ENCODE assay signal across 10 mouse cellular contexts in the genomic region with DNA sequence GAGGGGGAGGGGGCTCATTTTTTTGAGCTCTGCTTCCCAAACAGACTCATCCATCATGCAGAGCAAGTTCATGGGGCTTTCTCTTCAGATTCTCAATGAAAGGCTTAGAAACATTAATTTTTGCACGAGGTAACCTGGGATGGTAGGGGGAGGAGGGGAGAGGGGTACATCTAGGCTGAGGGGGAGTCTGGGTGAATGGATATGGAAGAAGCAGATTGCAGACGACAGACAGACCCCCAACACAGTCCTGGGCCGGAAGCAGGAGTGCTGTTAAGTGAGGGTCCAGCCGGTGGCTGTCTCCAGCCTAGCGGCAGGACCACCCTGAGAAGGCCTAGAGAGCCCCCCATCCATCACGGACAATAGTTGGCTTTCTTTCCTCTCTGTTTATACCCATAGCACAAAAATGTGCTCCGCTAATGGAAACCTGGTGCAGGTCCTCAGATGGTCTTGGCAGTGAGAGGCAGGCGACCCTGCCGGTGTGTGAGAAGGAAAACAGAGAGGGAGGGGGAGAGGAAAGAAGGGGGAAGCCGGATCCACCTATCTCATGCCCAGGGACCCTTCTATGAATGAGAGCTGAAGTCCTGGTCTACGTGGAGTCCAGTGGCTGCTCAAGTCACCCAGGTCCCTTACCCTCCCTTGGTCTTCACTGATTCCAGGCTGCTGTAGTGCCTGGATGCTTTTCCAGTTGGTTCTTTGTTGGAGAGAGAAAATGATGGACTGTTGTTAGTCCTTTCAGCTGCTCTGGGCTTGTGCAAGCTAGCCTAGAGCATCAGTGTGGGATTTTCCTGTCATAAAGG.
DNase-seq lines count a peak whose midpoint lies in the region; ATAC-seq and TF ChIP-seq lines count a peak whose summit lies in the region.
"Had no signal": no experiment of that assay in that cellular context is flagged by ENCODE, and none has a peak within 500 bp of the region (broad histone marks: within the 10 kb centered on the region; RNA-seq: fewer than 3 reads in every experiment).

No protein-coding gene starts in this region.

- TF ChIP-seq EP300 in liver, postnatal 0 days (IDR thresholded peaks at IDR 0.05; ENCODE audit: low read depth): no peak

- no peaks in the 10 kb centered on the region for H3K27me3 ChIP-seq in liver, embryonic 11.5 days (replicated peaks; ENCODE audit: control insufficient read depth, insufficient read depth, low read length)
- no peaks in the 10 kb centered on the region for H3K27me3 ChIP-seq in liver, postnatal 0 days (ENCODE audit: insufficient read depth, low read length)
- H3K27me3 ChIP-seq in embryonic facial prominence, embryonic 13.5 days: no peaks in the 10 kb centered on the region
- H3K27me3 ChIP-seq in intestine, embryonic 14.5 days (replicated peaks; ENCODE audit: control insufficient read depth, insufficient read depth, low read length): no peaks in the 10 kb centered on the region
- H3K27me3 ChIP-seq in neural tube, embryonic 11.5 days (ENCODE audit: control insufficient read depth, insufficient read depth, low read length): no peaks in the 10 kb centered on the region

- H3K4me2 ChIP-seq in liver, embryonic 11.5 days: no peak overlapping the region
- no peak overlapping the region for H3K4me2 ChIP-seq in liver, postnatal 0 days (ENCODE audit: low read depth, low read length)
- peak overlapping the region; percentile 52 for H3K4me2 ChIP-seq in embryonic facial prominence, embryonic 13.5 days
- peak overlapping the region; percentile 41 for H3K4me2 ChIP-seq in intestine, embryonic 14.5 days (ENCODE audit: low read length)
- peak overlapping the region; percentile 35 for H3K4me2 ChIP-seq in neural tube, embryonic 11.5 days (ENCODE audit: low read depth)
- H3K4me2 ChIP-seq: liver, embryonic 12.5 days had no signal

- H3K27ac ChIP-seq in liver, embryonic 11.5 days (ENCODE audit: low read depth, low read length): peak overlapping the region; percentile 1; the same call in 1 of the 2 replicates
- no peak overlapping the region for H3K27ac ChIP-seq in liver, postnatal 0 days (ENCODE audit: low read depth)
- peak overlapping the region; percentile 93 for H3K27ac ChIP-seq in embryonic facial prominence, embryonic 13.5 days
- peak overlapping the region; percentile 64 for H3K27ac ChIP-seq in intestine, embryonic 14.5 days (ENCODE audit: low read depth)
- H3K27ac ChIP-seq in neural tube, embryonic 11.5 days (ENCODE audit: low read depth, low read length): peak overlapping the region; percentile 69
- H3K27ac ChIP-seq: gastrocnemius, adult 2 months; liver, embryonic 12.5 days had no signal

- peaks cover 5% of the 10 kb centered on the region; the same call in 1 of the 2 replicates for H3K4me1 ChIP-seq in liver, embryonic 11.5 days (replicated peaks; ENCODE audit: control insufficient read depth, insufficient read depth, low read length)
- peaks cover 28% of the 10 kb centered on the region for H3K4me1 ChIP-seq in liver, postnatal 0 days (ENCODE audit: insufficient read depth)
- H3K4me1 ChIP-seq in embryonic facial prominence, embryonic 13.5 days: peaks cover 29% of the 10 kb centered on the region
- peaks cover 29% of the 10 kb centered on the region for H3K4me1 ChIP-seq in intestine, embryonic 14.5 days (replicated peaks; ENCODE audit: control insufficient read depth, insufficient read depth, low read length)
- H3K4me1 ChIP-seq in neural tube, embryonic 11.5 days (ENCODE audit: control insufficient read depth, insufficient read depth, low read length): peaks cover 34% of the 10 kb centered on the region

- DNase-seq in liver, embryonic 11.5 days (ENCODE audit: low spot score): no peak
- no peak for DNase-seq in liver, postnatal 0 days
- DNase-seq in intestine, embryonic 14.5 days (ENCODE audit: low spot score): peak; percentile 65
- peak; percentile 64 for DNase-seq in neural tube, embryonic 11.5 days (ENCODE audit: low spot score)
- DNase-seq in layer of hippocampus, postnatal 25 days (ENCODE audit: extremely low spot score in 1 of 2, low spot score in 1 of 2): no peak
- no peak for DNase-seq in adrenal gland, adult 18-20 months (ENCODE audit: low spot score in 2 of 2)
- DNase-seq in cerebellum, adult 11 months: no peak
- DNase-seq: gastrocnemius, adult 2 months had no signal

- 31% methylated on average over 11 of the region's 11 CpGs for whole genome bisulfite sequencing in liver, embryonic 11.5 days
- 61% methylated on average over 11 of the region's 11 CpGs for WGBS in liver, postnatal 0 days (ENCODE audit: insufficient replicate concordance)
- WGBS in embryonic facial prominence, embryonic 13.5 days: 6% methylated on average over 11 of the region's 11 CpGs
- WGBS in intestine, embryonic 14.5 days: 14% methylated on average over 11 of the region's 11 CpGs
- WGBS in neural tube, embryonic 11.5 days: 6% methylated on average over 11 of the region's 11 CpGs

- H3K36me3 ChIP-seq in liver, embryonic 11.5 days (ENCODE audit: control insufficient read depth, insufficient read depth, low read length): no peaks in the 10 kb centered on the region
- H3K36me3 ChIP-seq in liver, postnatal 0 days (replicated peaks; ENCODE audit: insufficient read depth, low read length): no peaks in the 10 kb centered on the region
- no peaks in the 10 kb centered on the region for H3K36me3 ChIP-seq in embryonic facial prominence, embryonic 13.5 days
- no peaks in the 10 kb centered on the region for H3K36me3 ChIP-seq in intestine, embryonic 14.5 days (ENCODE audit: control insufficient read depth, insufficient read depth, low read length)
- H3K36me3 ChIP-seq in neural tube, embryonic 11.5 days (ENCODE audit: control insufficient read depth, insufficient read depth, low read length): no peaks in the 10 kb centered on the region
- H3K36me3 ChIP-seq: liver, embryonic 12.5 days had no signal

- H3K4me3 ChIP-seq in liver, embryonic 11.5 days (ENCODE audit: low read depth, low read length): no peak overlapping the region
- H3K4me3 ChIP-seq in liver, postnatal 0 days (ENCODE audit: low read depth, low read length): no peak overlapping the region
- H3K4me3 ChIP-seq in embryonic facial prominence, embryonic 13.5 days: no peak overlapping the region; the same call in 1 of the 2 replicates
- no peak overlapping the region for H3K4me3 ChIP-seq in intestine, embryonic 14.5 days (ENCODE audit: low read depth, low read length)
- no peak overlapping the region for H3K4me3 ChIP-seq in neural tube, embryonic 11.5 days (ENCODE audit: low read depth, low read length)
- H3K4me3 ChIP-seq: gastrocnemius, adult 2 months; liver, embryonic 12.5 days had no signal

- H3K9ac ChIP-seq in liver, embryonic 11.5 days (ENCODE audit: low read depth, low read length): no peak overlapping the region
- no peak overlapping the region for H3K9ac ChIP-seq in liver, postnatal 0 days (replicated peaks)
- H3K9ac ChIP-seq in embryonic facial prominence, embryonic 13.5 days: peak overlapping the region; percentile 37; the same call in 1 of the 2 replicates
- no peak overlapping the region for H3K9ac ChIP-seq in intestine, embryonic 14.5 days (ENCODE audit: low read length)
- H3K9ac ChIP-seq in neural tube, embryonic 11.5 days (ENCODE audit: low read length): peak overlapping the region; percentile 15; the same call in 1 of the 2 replicates
- H3K9ac ChIP-seq: liver, embryonic 12.5 days had no signal

- no peak for ATAC-seq in liver, embryonic 11.5 days (replicated peaks; ENCODE audit: low FRiP score)
- ATAC-seq in liver, postnatal 0 days: no peak
- ATAC-seq in embryonic facial prominence, embryonic 13.5 days (ENCODE audit: insufficient number of reproducible peaks, insufficient read depth, low FRiP score, low TSS enrichment, low read depth): peak; percentile 39; the same call in 1 of the 2 replicates
- peak; percentile 71 for ATAC-seq in intestine, embryonic 14.5 days (replicated peaks; ENCODE audit: low FRiP score, low TSS enrichment, low read depth)
- peak; percentile 27 for ATAC-seq in neural tube, embryonic 11.5 days (ENCODE audit: insufficient read depth, low FRiP score, low TSS enrichment)
- ATAC-seq: liver, embryonic 12.5 days had no signal

- no peak for TF ChIP-seq CTCF in liver, postnatal 0 days (IDR thresholded peaks at IDR 0.05; ENCODE audit: low read depth)

- H3K9me3 ChIP-seq in liver, embryonic 11.5 days (ENCODE audit: control insufficient read depth, low read length): no peaks in the 10 kb centered on the region
- no peaks in the 10 kb centered on the region for H3K9me3 ChIP-seq in liver, postnatal 0 days (ENCODE audit: low read length)
- peaks cover 1% of the 10 kb centered on the region; the same call in 1 of the 2 replicates for H3K9me3 ChIP-seq in embryonic facial prominence, embryonic 13.5 days
- peaks cover 1% of the 10 kb centered on the region; the same call in 1 of the 2 replicates for H3K9me3 ChIP-seq in intestine, embryonic 14.5 days (ENCODE audit: control insufficient read depth, low read length)
- no peaks in the 10 kb centered on the region for H3K9me3 ChIP-seq in neural tube, embryonic 11.5 days (ENCODE audit: control insufficient read depth, low read length)
- H3K9me3 ChIP-seq: liver, embryonic 12.5 days had no signal

Comparison
In these comparisons a context has a peak if more than half of its experiments do, and no peak if none do; other contexts are left out.
1. ATAC-seq: peak in embryonic facial prominence, embryonic 13.5 days (single experiment), intestine, embryonic 14.5 days (single experiment) and neural tube, embryonic 11.5 days (single experiment); none in liver, embryonic 11.5 days (single experiment) and liver, postnatal 0 days (single experiment).
2. DNase-seq: peak in intestine, embryonic 14.5 days (single experiment) and neural tube, embryonic 11.5 days (single experiment); none in liver, embryonic 11.5 days (single experiment), liver, postnatal 0 days (single experiment), layer of hippocampus, postnatal 25 days (0 of 2), adrenal gland, adult 18-20 months (0 of 2) and cerebellum, adult 11 months (single experiment).
3. H3K4me2 ChIP-seq: peak in embryonic facial prominence, embryonic 13.5 days (single experiment), intestine, embryonic 14.5 days (single experiment) and neural tube, embryonic 11.5 days (single experiment); none in liver, embryonic 11.5 days (single experiment) and liver, postnatal 0 days (single experiment).
4. H3K9ac ChIP-seq: peak in embryonic facial prominence, embryonic 13.5 days (single experiment) and neural tube, embryonic 11.5 days (single experiment); none in liver, embryonic 11.5 days (single experiment), liver, postnatal 0 days (single experiment) and intestine, embryonic 14.5 days (single experiment).